Mouse (Mus musculus): ENCODE data around the gene Ep400.

The Ep400 gene

GRCm38 (mm10) chr5:110770448-110771158, at the start of gene Ep400:
TSS of gene Ep400 (minus strand) at chr5:110770717.
- DNase-seq (ENCODE audit: low spot score in 2 of 2), result peak; percentile 99

GRCm38 (mm10) chr5:110809667-110810325, 39.3 kb upstream of the Ep400 start, which contains the start of gene Ulk1:
TSS of gene Ulk1 (minus strand) at chr5:110810097.
- DNase-seq (ENCODE audit: low spot score in 2 of 2), result peak; percentile 97 to 99

GRCm38 (mm10) chr5:110808821-110809666, 38.5 kb upstream of the Ep400 start:
- peak in 1 of 2 experiments; percentile 18 for DNase-seq (ENCODE audit: low spot score in 2 of 2)

GRCm38 (mm10) chr5:110808061-110808631, 37.6 kb upstream of the Ep400 start:
- DNase-seq (ENCODE audit: low spot score in 2 of 2), result peak; percentile 85 to 86

- no peak for DNase-seq (ENCODE audit: low spot score in 2 of 2)
Observed at GRCm38 (mm10) chr5:110807453-110807852, 36.9 kb upstream of the Ep400 start.

GRCm38 (mm10) chr5:110806676-110807075, 36.2 kb upstream of the Ep400 start:
- DNase-seq (ENCODE audit: low spot score in 2 of 2), result no peak

- no peak for DNase-seq (ENCODE audit: low spot score in 2 of 2)
Observed at GRCm38 (mm10) chr5:110806154-110806553, 35.6 kb upstream of the Ep400 start.

GRCm38 (mm10) chr5:110804012-110804743, 33.7 kb upstream of the Ep400 start:
- DNase-seq (ENCODE audit: low spot score in 2 of 2), result no peak

- no peak for DNase-seq (ENCODE audit: low spot score in 2 of 2)
Observed at GRCm38 (mm10) chr5:110802809-110803208, 32.3 kb upstream of the Ep400 start.

- DNase-seq (ENCODE audit: low spot score in 2 of 2), result no peak
Observed at GRCm38 (mm10) chr5:110802186-110802585, 31.7 kb upstream of the Ep400 start.

- DNase-seq (ENCODE audit: low spot score in 2 of 2), result no peak
Observed at GRCm38 (mm10) chr5:110801036-110801624, 30.6 kb upstream of the Ep400 start.

- no peak for DNase-seq (ENCODE audit: low spot score in 2 of 2)
Observed at GRCm38 (mm10) chr5:110797696-110798095, 27.2 kb upstream of the Ep400 start.

GRCm38 (mm10) chr5:110794363-110794762, 23.8 kb upstream of the Ep400 start:
- no peak for DNase-seq (ENCODE audit: low spot score in 2 of 2)

GRCm38 (mm10) chr5:110788684-110789083, 18.2 kb upstream of the Ep400 start:
- peak in 1 of 2 experiments; percentile 40 for DNase-seq (ENCODE audit: low spot score in 2 of 2)

- DNase-seq (ENCODE audit: low spot score in 2 of 2), result peak; percentile 24 to 60
Observed at GRCm38 (mm10) chr5:110786081-110786835, 15.7 kb upstream of the Ep400 start.

- DNase-seq (ENCODE audit: low spot score in 2 of 2), result no peak
Observed at GRCm38 (mm10) chr5:110783150-110783549, 12.6 kb upstream of the Ep400 start.

- no peak for DNase-seq (ENCODE audit: low spot score in 2 of 2)
Observed at GRCm38 (mm10) chr5:110781529-110782238, 11.2 kb upstream of the Ep400 start.

GRCm38 (mm10) chr5:110780761-110781528, 10.4 kb upstream of the Ep400 start:
- peak in 1 of 2 experiments; percentile 31 for DNase-seq (ENCODE audit: low spot score in 2 of 2)
